Comparison of ENCODE assay signal across 11 mouse cellular contexts in the genomic region with DNA sequence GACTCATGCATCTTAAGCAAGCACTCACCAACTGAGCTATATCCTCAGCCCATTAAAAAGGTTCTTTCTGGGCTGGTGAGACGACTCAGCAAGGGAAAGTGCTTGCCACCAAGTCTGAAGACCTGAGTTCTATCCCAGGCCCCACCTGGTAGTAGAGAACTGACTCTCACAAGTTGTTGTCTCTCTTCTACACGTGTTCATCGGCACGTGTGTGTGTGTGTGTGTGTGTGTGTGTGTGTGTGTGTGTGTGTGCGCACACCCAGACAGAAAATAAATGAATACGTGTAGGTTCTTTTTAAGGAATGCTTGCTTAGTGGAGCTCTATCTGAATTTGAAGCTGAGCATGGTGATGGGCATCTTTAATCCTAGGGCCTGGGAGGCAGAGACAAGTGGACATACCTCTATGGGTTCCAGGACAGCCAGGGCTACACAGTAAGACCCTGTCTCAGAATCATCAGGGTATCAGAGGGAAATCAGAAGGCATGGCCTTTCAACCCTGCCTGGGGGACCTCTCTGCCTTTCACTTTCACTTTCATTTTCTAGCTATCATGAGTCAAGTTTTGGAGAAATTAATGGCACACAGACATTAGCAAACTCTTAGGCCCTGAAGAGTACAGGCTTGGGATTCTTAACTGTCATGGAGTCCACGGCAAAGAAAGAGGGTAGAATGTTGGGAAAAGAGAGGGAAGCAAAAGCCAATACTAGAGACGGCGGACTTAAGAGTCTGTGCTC. TPM values are rescaled to one million over a fixed set of nuclear protein-coding genes. Genes with fewer than 3 reads are reported as not detected.
DNase-seq lines count a peak whose midpoint lies in the region; ATAC-seq and TF ChIP-seq lines count a peak whose summit lies in the region.
"Had no signal": no experiment of that assay in that cellular context is flagged by ENCODE, and none has a peak within 500 bp of the region (broad histone marks: within the 10 kb centered on the region; RNA-seq: fewer than 3 reads in every experiment).

No protein-coding gene starts in this region.

- no peak for DNase-seq in heart, postnatal 36 days
- no peak for DNase-seq in thymus, adult 2 months
- DNase-seq in thymus, postnatal 25 days, result no peak
- no peak for DNase-seq in layer of hippocampus, adult 9-10 months (ENCODE audit: low spot score)
- no peak for DNase-seq in frontal cortex, postnatal 10 days (ENCODE audit: low spot score in 2 of 2)
- DNase-seq: cerebellum, adult 11 months had no signal

- H3K4me2 ChIP-seq in heart, embryonic 14.5 days (ENCODE audit: low read length), result peak overlapping the region; percentile 83
- H3K4me2 ChIP-seq in limb, embryonic 13.5 days (replicated peaks), result peak overlapping the region; percentile 89; the same call in 1 of the 2 replicates
- H3K4me2 ChIP-seq in midbrain, embryonic 15.5 days, result no peak overlapping the region; the same call in 1 of the 2 replicates

- no peaks in the 10 kb centered on the region for H3K27me3 ChIP-seq in heart, embryonic 14.5 days (ENCODE audit: control insufficient read depth, insufficient read depth, low read length)
- no peaks in the 10 kb centered on the region for H3K27me3 ChIP-seq in thymus, adult 2 months (ENCODE audit: control insufficient read depth, insufficient read depth, low read length)
- H3K27me3 ChIP-seq in limb, embryonic 13.5 days, result peaks cover 2% of the 10 kb centered on the region; the same call in 1 of the 2 replicates
- H3K27me3 ChIP-seq in midbrain, embryonic 15.5 days (replicated peaks), result no peaks in the 10 kb centered on the region

- WGBS in heart, embryonic 14.5 days, result 90% methylated on average over 9 of the region's 9 CpGs
- WGBS in thymus, adult 2 months, result 54% methylated on average over 9 of the region's 9 CpGs
- WGBS in limb, embryonic 13.5 days, result 88% methylated on average over 9 of the region's 9 CpGs
- 92% methylated on average over 9 of the region's 9 CpGs for WGBS in midbrain, embryonic 15.5 days

- ATAC-seq in heart, embryonic 14.5 days (ENCODE audit: insufficient number of reproducible peaks, insufficient read depth, low FRiP score, low read depth), result no peak
- ATAC-seq in limb, embryonic 13.5 days (ENCODE audit: low FRiP score, low read depth), result no peak
- ATAC-seq in midbrain, embryonic 15.5 days (replicated peaks), result no peak

- H3K9me3 ChIP-seq in heart, embryonic 14.5 days (ENCODE audit: control insufficient read depth, low read length), result no peaks in the 10 kb centered on the region
- H3K9me3 ChIP-seq in limb, embryonic 13.5 days, result no peaks in the 10 kb centered on the region
- H3K9me3 ChIP-seq in midbrain, embryonic 15.5 days, result no peaks in the 10 kb centered on the region

- no peak overlapping the region for H3K27ac ChIP-seq in heart, embryonic 14.5 days (replicated peaks in 1 of 2; ENCODE audit: control insufficient read depth in 1 of 2, insufficient read depth in 1 of 2, low read depth in 2 of 2, low read length in 2 of 2)
- H3K27ac ChIP-seq in thymus, adult 2 months (ENCODE audit: control insufficient read depth, insufficient read depth, low read length), result peak overlapping the region; percentile 85
- H3K27ac ChIP-seq in limb, embryonic 13.5 days, result no peak overlapping the region; the same call in 1 of the 2 replicates
- H3K27ac ChIP-seq in midbrain, embryonic 15.5 days, result no peak overlapping the region

- H3K36me3 ChIP-seq in heart, embryonic 14.5 days (ENCODE audit: control insufficient read depth, insufficient read depth, low read length), result peaks cover 10% of the 10 kb centered on the region; the same call in 1 of the 2 replicates
- peaks cover 5% of the 10 kb centered on the region; the same call in 1 of the 2 replicates for H3K36me3 ChIP-seq in thymus, adult 2 months (ENCODE audit: control insufficient read depth, insufficient read depth, low read length)
- peaks cover 21% of the 10 kb centered on the region for H3K36me3 ChIP-seq in limb, embryonic 13.5 days
- H3K36me3 ChIP-seq in midbrain, embryonic 15.5 days (replicated peaks), result no peaks in the 10 kb centered on the region

- no peak for TF ChIP-seq POLR2A in thymus, adult 2 months (IDR thresholded peaks at IDR 0.05; ENCODE audit: control insufficient read depth, extremely low read depth, insufficient read depth, low read length, poor library complexity)

- peak overlapping the region in 1 of 2 experiments; percentile 9; a peak in 1 of 4 replicates for H3K4me3 ChIP-seq in heart, embryonic 14.5 days (ENCODE audit: control insufficient read depth in 1 of 2, insufficient read depth in 1 of 2, low read depth in 1 of 2, low read length in 2 of 2)
- H3K4me3 ChIP-seq in thymus, adult 2 months (ENCODE audit: control insufficient read depth, insufficient read depth, low read length), result peak overlapping the region; percentile 52
- H3K4me3 ChIP-seq in limb, embryonic 13.5 days, result 0 out of 2 replicates have a peak overlapping the region, but pooled peaks have one; percentile 1
- no peak overlapping the region for H3K4me3 ChIP-seq in midbrain, embryonic 15.5 days

- H3K4me1 ChIP-seq in heart, embryonic 14.5 days (ENCODE audit: control insufficient read depth in 2 of 2, insufficient read depth in 2 of 2, low read length in 2 of 2), result peaks cover 10 to 17% of the 10 kb centered on the region in 2 experiments
- peaks cover 24% of the 10 kb centered on the region for H3K4me1 ChIP-seq in thymus, adult 2 months (replicated peaks; ENCODE audit: control insufficient read depth, insufficient read depth, low read length)
- peaks cover 24% of the 10 kb centered on the region for H3K4me1 ChIP-seq in limb, embryonic 13.5 days
- peaks cover 25% of the 10 kb centered on the region for H3K4me1 ChIP-seq in midbrain, embryonic 15.5 days

- peak overlapping the region; percentile 42; the same call in 1 of the 2 replicates for H3K9ac ChIP-seq in heart, embryonic 14.5 days (ENCODE audit: low read length)
- H3K9ac ChIP-seq in limb, embryonic 13.5 days, result peak overlapping the region; percentile 91; the same call in 1 of the 2 replicates
- no peak overlapping the region for H3K9ac ChIP-seq in midbrain, embryonic 15.5 days

- intact Hi-C loops in heart, postnatal 36 days (cut with DNase I), result no loop called here

- no peak for TF ChIP-seq CTCF in thymus, adult 2 months (IDR thresholded peaks at IDR 0.05; ENCODE audit: borderline replicate concordance, control insufficient read depth, extremely low read depth, insufficient read depth, low read length, poor library complexity)

RNA-seq across cellular contexts. Expression of gene Rab5c, which starts 2.7 kb away (rescaled TPM):
- polyA plus RNA-seq in heart, embryonic 14.5 days (2014; fragmentation: Nextera tagmentation; extraction: Ambion mirVana), result 15.8 and 30.7 TPM in 2 replicates
- 10 to 100 TPM; 54.3 to 62.1 TPM for total RNA-seq in heart, postnatal 36 days (2021)
- 290 and 304 TPM in 2 replicates for polyA plus RNA-seq in thymus, adult 2 months (2012; rRNA removed)
- polyA plus RNA-seq in limb, embryonic 13.5 days (2015; fragmentation: Nextera tagmentation; extraction: Ambion mirVana), result 23.2 and 24.5 TPM in 2 replicates
- polyA plus RNA-seq in midbrain, embryonic 15.5 days (2015; fragmentation: Nextera tagmentation; extraction: Ambion mirVana), result 39.3 and 40.9 TPM in 2 replicates

RNA-seq across cellular contexts. Expression of gene Hspb9, which starts 21.6 kb away (rescaled TPM):
- polyA plus RNA-seq in heart, embryonic 14.5 days (2014; fragmentation: Nextera tagmentation; extraction: Ambion mirVana), result not detected in 2 replicates
- total RNA-seq in heart, postnatal 36 days (2021), result under 1 TPM in 1 of 2 experiments, not detected in 1; 0.43 TPM
- 0.24 and 0.31 TPM in 2 replicates for polyA plus RNA-seq in thymus, adult 2 months (2012; rRNA removed)
- polyA plus RNA-seq in limb, embryonic 13.5 days (2015; fragmentation: Nextera tagmentation; extraction: Ambion mirVana), result 0.46 TPM in 1 of 2 replicates, not detected in the other
- polyA plus RNA-seq in midbrain, embryonic 15.5 days (2015; fragmentation: Nextera tagmentation; extraction: Ambion mirVana), result not detected in 2 replicates
- polyA plus RNA-seq: frontal cortex, adult 2 months had no signal

RNA-seq across cellular contexts. Expression of gene Kat2a, which starts 23.0 kb away (rescaled TPM):
- 28.3 and 29.4 TPM in 2 replicates for polyA plus RNA-seq in heart, embryonic 14.5 days (2014; fragmentation: Nextera tagmentation; extraction: Ambion mirVana)
- total RNA-seq in heart, postnatal 36 days (2021), result 10 to 100 TPM; 12.4 to 13.0 TPM
- 56.4 and 58.1 TPM in 2 replicates for polyA plus RNA-seq in thymus, adult 2 months (2012; rRNA removed)
- polyA plus RNA-seq in limb, embryonic 13.5 days (2015; fragmentation: Nextera tagmentation; extraction: Ambion mirVana), result 53.6 and 53.8 TPM in 2 replicates
- 67.2 and 70.2 TPM in 2 replicates for polyA plus RNA-seq in midbrain, embryonic 15.5 days (2015; fragmentation: Nextera tagmentation; extraction: Ambion mirVana)

RNA-seq across cellular contexts. Expression of gene Kcnh4, which starts 24.4 kb away (rescaled TPM):
- polyA plus RNA-seq in heart, embryonic 14.5 days (2014; fragmentation: Nextera tagmentation; extraction: Ambion mirVana), result not detected in 2 replicates
- not detected for total RNA-seq in heart, postnatal 36 days (2021)
- 1.1 and 1.2 TPM in 2 replicates for polyA plus RNA-seq in thymus, adult 2 months (2012; rRNA removed)
- not detected in 2 replicates for polyA plus RNA-seq in limb, embryonic 13.5 days (2015; fragmentation: Nextera tagmentation; extraction: Ambion mirVana)
- polyA plus RNA-seq in midbrain, embryonic 15.5 days (2015; fragmentation: Nextera tagmentation; extraction: Ambion mirVana), result 10.9 and 13.6 TPM in 2 replicates
- total RNA-seq: megakaryocyte progenitor cell, adult 5-6 weeks had no signal

RNA-seq across cellular contexts. Expression of gene Hcrt, which starts 27.4 kb away (rescaled TPM):
- polyA plus RNA-seq in heart, embryonic 14.5 days (2014; fragmentation: Nextera tagmentation; extraction: Ambion mirVana), result not detected in 2 replicates
- not detected for total RNA-seq in heart, postnatal 36 days (2021)
- 0.57 TPM in 1 of 2 replicates, not detected in the other for polyA plus RNA-seq in thymus, adult 2 months (2012; rRNA removed)
- not detected in 2 replicates for polyA plus RNA-seq in limb, embryonic 13.5 days (2015; fragmentation: Nextera tagmentation; extraction: Ambion mirVana)
- 2.3 and 3.3 TPM in 2 replicates for polyA plus RNA-seq in midbrain, embryonic 15.5 days (2015; fragmentation: Nextera tagmentation; extraction: Ambion mirVana)
- total RNA-seq: megakaryocyte progenitor cell, adult 5-6 weeks had no signal
